Mouse (Mus musculus) liver, embryonic 12.5 days (tissue): Measurements from ENCODE around the gene Sh3bp2. TPM values are rescaled to one million over a fixed set of nuclear protein-coding genes. Genes with fewer than 3 reads are reported as not detected.

Source experiments
- ATAC-seq: fragments of 200-750 bp; cut with Nextera tagmentation; 2 replicates; pipeline ENCODE4 v1.8.0; 2017; ENCODE audit warnings: moderate number of reproducible peaks, mild to moderate bottlenecking, moderate library complexity
- H3K27ac ChIP-seq: fragments of 300-500 bp; sonication (generic); 2 replicates; pipeline ENCODE4 v1.5.1; 2016; ENCODE audit warnings: mild to moderate bottlenecking
- H3K27me3 ChIP-seq: fragments of 300-500 bp; sonication (generic); replicated peaks from 2 replicates; pipeline ENCODE4 v1.6.1; 2016; ENCODE audit warnings: mild to moderate bottlenecking, moderate library complexity
- H3K36me3 ChIP-seq: fragments of 300-500 bp; sonication (generic); 2 replicates; pipeline ENCODE4 v1.6.1; 2016; ENCODE audit warnings: mild to moderate bottlenecking, moderate library complexity
- H3K4me1 ChIP-seq: fragments of 300-500 bp; sonication (generic); 2 replicates; pipeline ENCODE4 v1.6.1; 2016
- H3K4me2 ChIP-seq: fragments of 300-500 bp; sonication (generic); 2 replicates; pipeline ENCODE4 v1.6.1; 2016; ENCODE audit warnings: mild to moderate bottlenecking, moderate library complexity
- H3K4me3 ChIP-seq: fragments of 300-500 bp; sonication (generic); 2 replicates; pipeline ENCODE4 v1.5.1; 2016; ENCODE audit warnings: mild to moderate bottlenecking, moderate library complexity
- H3K9ac ChIP-seq: fragments of 300-500 bp; sonication (generic); 2 replicates; pipeline ENCODE4 v1.6.1; 2016; ENCODE audit warnings: mild to moderate bottlenecking, moderate library complexity
- H3K9me3 ChIP-seq: fragments of 300-500 bp; sonication (generic); replicated peaks from 2 replicates; pipeline ENCODE4 v1.6.1; 2016; ENCODE audit warnings: mild to moderate bottlenecking, moderate library complexity
- WGBS: fragments of 180-500 bp; shearing (Covaris S2); methylation state at CpG from one replicate; pipeline ENCODE4 v1.1.7; 2016; ENCODE audit not compliant: insufficient replicate concordance; 5-methylcytosine and 5-hydroxymethylcytosine counted together
- microRNA-seq: library from miRNA; unstranded; fragments of <30 nt; microRNA quantifications from one replicate; pipeline ENCODE4, GENCODE M21; 2017
- polyA plus RNA-seq: library from polyadenylated mRNA; unstranded; fragments of >200 nt; fragmentation: Nextera tagmentation; extraction: Ambion mirVana; gene quantifications from 2 replicates; pipeline ENCODE4 v1.2.1, GENCODE M21; 2016

The Sh3bp2 gene
- polyA plus RNA-seq, 1 experiment from 2014 or later, result 4.0 TPM

GRCm38 (mm10) chr5:34592666-34593065 is 67.0 kb downstream of the Sh3bp2 start:
- H3K4me1 ChIP-seq, result peaks cover 43% of the 10 kb centered on the region
- H3K4me3 ChIP-seq, result no peak overlapping the region
- no peaks in the 10 kb centered on the region for H3K9me3 ChIP-seq
- H3K9ac ChIP-seq, result no peak overlapping the region
- no peak overlapping the region for H3K27ac ChIP-seq
- H3K4me2 ChIP-seq, result no peak overlapping the region
- no peaks in the 10 kb centered on the region for H3K27me3 ChIP-seq
- 84% methylated on average over 6 of the region's 6 CpGs for WGBS
- peaks cover 53% of the 10 kb centered on the region for H3K36me3 ChIP-seq
- no peak for ATAC-seq

- Histone ChIP-seq H3K27ac (no peak overlapping the region), H3K4me1 (peaks cover 37% of the 10 kb centered on the region), H3K27me3 (no peaks in the 10 kb centered on the region), H3K4me3 (no peak overlapping the region), H3K9ac (no peak overlapping the region), H3K9me3 (no peaks in the 10 kb centered on the region), H3K36me3 (peaks cover 56% of the 10 kb centered on the region), H3K4me2 (no peak overlapping the region)
- no peak for ATAC-seq
- 94% methylated on average over 9 of the region's 9 CpGs for WGBS
Observed at GRCm38 (mm10) chr5:34593202-34593727, 67.6 kb downstream of the Sh3bp2 start.

GRCm38 (mm10) chr5:34604576-34604975 is 78.9 kb downstream of the Sh3bp2 start:
- no peaks in the 10 kb centered on the region for H3K27me3 ChIP-seq
- H3K9ac ChIP-seq, result no peak overlapping the region
- ATAC-seq, result no peak
- H3K4me2 ChIP-seq, result no peak overlapping the region
- H3K36me3 ChIP-seq, result peaks cover 94% of the 10 kb centered on the region
- no peak overlapping the region for H3K27ac ChIP-seq
- H3K9me3 ChIP-seq, result no peaks in the 10 kb centered on the region
- WGBS, result 66% methylated on average over 5 of the region's 5 CpGs
- H3K4me3 ChIP-seq, result no peak overlapping the region
- no peaks in the 10 kb centered on the region for H3K4me1 ChIP-seq

- Histone ChIP-seq H3K27me3 (no peaks in the 10 kb centered on the region), H3K9me3 (no peaks in the 10 kb centered on the region), H3K4me1 (no peaks in the 10 kb centered on the region), H3K36me3 (peaks cover 94% of the 10 kb centered on the region), H3K4me2 (no peak overlapping the region), H3K27ac (no peak overlapping the region), H3K9ac (no peak overlapping the region), H3K4me3 (no peak overlapping the region)
- 73% methylated on average over 8 of the region's 8 CpGs for WGBS
- no peak for ATAC-seq
Observed at GRCm38 (mm10) chr5:34607100-34607880, 81.7 kb downstream of the Sh3bp2 start.

- Histone ChIP-seq H3K27me3 (no peaks in the 10 kb centered on the region), H3K27ac (no peak overlapping the region), H3K9ac (no peak overlapping the region), H3K9me3 (no peaks in the 10 kb centered on the region), H3K4me2 (no peak overlapping the region), H3K36me3 (peaks cover 93% of the 10 kb centered on the region), H3K4me3 (no peak overlapping the region), H3K4me1 (no peaks in the 10 kb centered on the region)
- no peak for ATAC-seq
- WGBS, result 90% methylated on average over 3 of the region's 3 CpGs
Observed at GRCm38 (mm10) chr5:34608226-34608625, 82.6 kb downstream of the Sh3bp2 start.

- H3K9ac ChIP-seq, result no peak overlapping the region
- peaks cover 97% of the 10 kb centered on the region for H3K36me3 ChIP-seq
- H3K27ac ChIP-seq, result no peak overlapping the region
- ATAC-seq, result no peak
- H3K9me3 ChIP-seq, result no peaks in the 10 kb centered on the region
- H3K27me3 ChIP-seq, result no peaks in the 10 kb centered on the region
- no peak overlapping the region for H3K4me2 ChIP-seq
- 84% methylated on average over 4 of the region's 4 CpGs for WGBS
- H3K4me3 ChIP-seq, result no peak overlapping the region
- no peaks in the 10 kb centered on the region for H3K4me1 ChIP-seq
Observed at GRCm38 (mm10) chr5:34609966-34610365, 84.3 kb downstream of the Sh3bp2 start.

Small RNAs within 50 kb of the gene (microRNA-seq; reads per million reads assigned to microRNA genes)
- gene Mir7036b, result 10.9 reads per million, percentile 23 among the genes with 10 or more reads in this experiment

Other genes starting within 250 kb of the Sh3bp2 start
- gene Zfyve28, start 237.4 kb upstream of the Sh3bp2 start, polyA plus RNA-seq, result 0.16 TPM in 1 of 2 replicates, not detected in the other
- not detected in 2 replicates for gene Cfap99, start 237.2 kb upstream of the Sh3bp2 start, polyA plus RNA-seq
- gene Rnf4, start 189.5 kb upstream of the Sh3bp2 start, polyA plus RNA-seq, result 111 TPM in 2 replicates
- gene Fam193a, start 155.9 kb upstream of the Sh3bp2 start, polyA plus RNA-seq, result 4.9 and 5.1 TPM in 2 replicates
- gene Tnip2, start 11.8 kb upstream of the Sh3bp2 start, polyA plus RNA-seq, result 7.4 and 10.9 TPM in 2 replicates
- gene Add1, start 47.8 kb downstream of the Sh3bp2 start, polyA plus RNA-seq, result 164 and 166 TPM in 2 replicates
- 66.8 and 77.4 TPM in 2 replicates for gene Mfsd10, start 111.4 kb downstream of the Sh3bp2 start, polyA plus RNA-seq
- 26.4 and 27.9 TPM in 2 replicates for gene Nop14, start 134.3 kb downstream of the Sh3bp2 start, polyA plus RNA-seq
- 1.2 and 1.4 TPM in 2 replicates for gene Grk4, start 134.5 kb downstream of the Sh3bp2 start, polyA plus RNA-seq
- gene Htt, start 235.9 kb downstream of the Sh3bp2 start, polyA plus RNA-seq, result 12.2 and 13.2 TPM in 2 replicates